ENCODE assay signal across 8 mouse cellular contexts in genomic region chr4:130920951-130921693, GRCm38 (mm10). TPM values are rescaled to one million over a fixed set of nuclear protein-coding genes. Genes with fewer than 3 reads are reported as not detected.
DNase-seq lines count a peak whose midpoint lies in the region; ATAC-seq and TF ChIP-seq lines count a peak whose summit lies in the region.
"Had no signal": no experiment of that assay in that cellular context is flagged by ENCODE, and none has a peak within 500 bp of the region (broad histone marks: within the 10 kb centered on the region; RNA-seq: fewer than 3 reads in every experiment).

No protein-coding gene starts in this region.

- H3K4me2 ChIP-seq in midbrain, embryonic 14.5 days (ENCODE audit: low read length) = no peak overlapping the region
- H3K4me2 ChIP-seq in liver, embryonic 16.5 days (ENCODE audit: low read depth, low read length) = no peak overlapping the region
- H3K4me2 ChIP-seq: hindbrain, embryonic 15.5 days had no signal

- no peak overlapping the region for H3K9ac ChIP-seq in midbrain, embryonic 14.5 days (replicated peaks; ENCODE audit: low read length)
- no peak overlapping the region for H3K9ac ChIP-seq in liver, embryonic 16.5 days (ENCODE audit: low read depth, low read length)
- H3K9ac ChIP-seq: hindbrain, embryonic 15.5 days had no signal

- no peaks in the 10 kb centered on the region for H3K27me3 ChIP-seq in midbrain, embryonic 10.5 days (ENCODE audit: low read depth, poor library complexity, severe bottlenecking)
- no peaks in the 10 kb centered on the region for H3K27me3 ChIP-seq in midbrain, embryonic 14.5 days (ENCODE audit: control insufficient read depth, insufficient read depth, low read length)
- H3K27me3 ChIP-seq in liver, embryonic 16.5 days (ENCODE audit: control insufficient read depth, insufficient read depth, low read depth, low read length) = no peaks in the 10 kb centered on the region
- H3K27me3 ChIP-seq: hindbrain, embryonic 15.5 days had no signal

- TF ChIP-seq POLR2A in bone marrow macrophage, adult 2 months (IDR thresholded peaks at IDR 0.05; ENCODE audit: borderline replicate concordance, low read depth, low read length) = no peak

- no peak for ATAC-seq in midbrain, embryonic 14.5 days (ENCODE audit: low FRiP score, low TSS enrichment)
- ATAC-seq in liver, embryonic 16.5 days (ENCODE audit: low read depth) = peak; percentile 35; the same call in 1 of the 2 replicates

- no peaks in the 10 kb centered on the region for H3K36me3 ChIP-seq in midbrain, embryonic 10.5 days
- no peaks in the 10 kb centered on the region for H3K36me3 ChIP-seq in midbrain, embryonic 14.5 days (ENCODE audit: control insufficient read depth, insufficient read depth, low read length)
- no peaks in the 10 kb centered on the region for H3K36me3 ChIP-seq in liver, embryonic 16.5 days (ENCODE audit: control insufficient read depth, insufficient read depth)
- H3K36me3 ChIP-seq: hindbrain, embryonic 15.5 days had no signal

- TF ChIP-seq CTCF in bone marrow macrophage, adult 2 months (IDR thresholded peaks at IDR 0.05; ENCODE audit: low read depth, low read length) = no peak

- no peaks in the 10 kb centered on the region for H3K9me3 ChIP-seq in midbrain, embryonic 10.5 days (replicated peaks)
- H3K9me3 ChIP-seq in midbrain, embryonic 14.5 days (ENCODE audit: control insufficient read depth, low read length) = no peaks in the 10 kb centered on the region
- H3K9me3 ChIP-seq in liver, embryonic 16.5 days (replicated peaks; ENCODE audit: control insufficient read depth, low read length) = no peaks in the 10 kb centered on the region
- H3K9me3 ChIP-seq: hindbrain, embryonic 15.5 days had no signal

- no peak overlapping the region for H3K4me3 ChIP-seq in midbrain, embryonic 10.5 days
- H3K4me3 ChIP-seq in midbrain, embryonic 14.5 days (replicated peaks; ENCODE audit: low read depth, low read length) = no peak overlapping the region
- H3K4me3 ChIP-seq in bone marrow macrophage, adult 2 months (ENCODE audit: insufficient read depth, low read length) = peak overlapping the region; percentile 50
- no peak overlapping the region for H3K4me3 ChIP-seq in liver, embryonic 16.5 days (ENCODE audit: low read depth, low read length)
- H3K4me3 ChIP-seq: hindbrain, embryonic 15.5 days had no signal

- peak; percentile 27 for DNase-seq in midbrain, embryonic 10.5 days (ENCODE audit: low spot score)
- DNase-seq in midbrain, embryonic 14.5 days = no peak
- DNase-seq in thymus, postnatal 25 days = peak; percentile 80
- DNase-seq in adrenal gland, postnatal 36 days = no peak
- no peak for DNase-seq in adrenal gland, adult (ENCODE audit: inconsistent age in 2 of 2, low spot score in 1 of 2)

- WGBS in midbrain, embryonic 10.5 days = 42% methylated on average over 12 of the region's 12 CpGs
- 30% methylated on average over 12 of the region's 12 CpGs for WGBS in midbrain, embryonic 14.5 days
- 21% methylated on average over 12 of the region's 12 CpGs for WGBS in liver, embryonic 16.5 days (ENCODE audit: insufficient replicate concordance)

- peak overlapping the region; percentile 29 for H3K27ac ChIP-seq in midbrain, embryonic 10.5 days (replicated peaks)
- H3K27ac ChIP-seq in midbrain, embryonic 14.5 days (replicated peaks; ENCODE audit: low read depth, low read length) = no peak overlapping the region
- H3K27ac ChIP-seq in bone marrow macrophage, adult 2 months (ENCODE audit: insufficient read depth, low read depth, low read length) = peak overlapping the region; percentile 89
- H3K27ac ChIP-seq in liver, embryonic 16.5 days (ENCODE audit: low read length) = no peak overlapping the region
- H3K27ac ChIP-seq: hindbrain, embryonic 15.5 days had no signal

- peaks cover 43% of the 10 kb centered on the region for H3K4me1 ChIP-seq in midbrain, embryonic 10.5 days
- peaks cover 8% of the 10 kb centered on the region; the same call in 1 of the 2 replicates for H3K4me1 ChIP-seq in midbrain, embryonic 14.5 days (ENCODE audit: control insufficient read depth, insufficient read depth, low read length)
- peaks cover 54% of the 10 kb centered on the region for H3K4me1 ChIP-seq in bone marrow macrophage, adult 2 months (ENCODE audit: control insufficient read depth, insufficient read depth, low read length)
- peaks cover 3% of the 10 kb centered on the region; the same call in 1 of the 2 replicates for H3K4me1 ChIP-seq in liver, embryonic 16.5 days (ENCODE audit: control insufficient read depth, low read depth, low read length)

RNA-seq across cellular contexts. Expression of gene Laptm5, which starts 8.2 kb away (rescaled TPM):
- 16.7 and 22.9 TPM in 2 replicates for polyA plus RNA-seq in midbrain, embryonic 10.5 days (2016; fragmentation: Nextera tagmentation; extraction: Ambion mirVana)
- 14.3 and 31.7 TPM in 2 replicates for polyA plus RNA-seq in midbrain, embryonic 14.5 days (2014; fragmentation: Nextera tagmentation; extraction: Ambion mirVana)
- 1,649 and 1,910 TPM in 2 replicates for polyA plus RNA-seq in bone marrow macrophage, adult 2 months (2012; ENCODE audit: insufficient read depth, insufficient read length, missing spikeins)
- polyA plus RNA-seq in liver, embryonic 16.5 days (2015; fragmentation: Nextera tagmentation; extraction: Ambion mirVana) = 78.1 and 91.2 TPM in 2 replicates
- total RNA-seq in adrenal gland, postnatal 36 days (2021) = 10 to 100 TPM; 21.7 to 31.3 TPM

RNA-seq across cellular contexts. Expression of gene Matn1, which starts 23.1 kb away (rescaled TPM):
- not detected in 2 replicates for polyA plus RNA-seq in midbrain, embryonic 10.5 days (2016; fragmentation: Nextera tagmentation; extraction: Ambion mirVana)
- not detected in 2 replicates for polyA plus RNA-seq in midbrain, embryonic 14.5 days (2014; fragmentation: Nextera tagmentation; extraction: Ambion mirVana)
- polyA plus RNA-seq in bone marrow macrophage, adult 2 months (2012; ENCODE audit: insufficient read depth, insufficient read length, missing spikeins) = 0.46 TPM in 1 of 2 replicates, not detected in the other
- 0.04 TPM in 1 of 2 replicates, not detected in the other for polyA plus RNA-seq in liver, embryonic 16.5 days (2015; fragmentation: Nextera tagmentation; extraction: Ambion mirVana)
- not detected for total RNA-seq in adrenal gland, postnatal 36 days (2021)

Comparison
In these comparisons a context has a peak if more than half of its experiments do, and no peak if none do; other contexts are left out.
1. DNase-seq: peak in midbrain, embryonic 10.5 days (single experiment) and thymus, postnatal 25 days (single experiment); none in midbrain, embryonic 14.5 days (single experiment), adrenal gland, postnatal 36 days (0 of 2) and adrenal gland, adult (0 of 2).
2. H3K27ac ChIP-seq: peak in midbrain, embryonic 10.5 days (single experiment) and bone marrow macrophage, adult 2 months (single experiment); none in midbrain, embryonic 14.5 days (single experiment) and liver, embryonic 16.5 days (single experiment).
3. RNA of gene Laptm5, which starts 8.2 kb away (polyA plus RNA-seq): 1,649 to 1,910 TPM in bone marrow macrophage, adult 2 months; 78.1 to 91.2 TPM in liver, embryonic 16.5 days, 14.3 to 31.7 TPM in midbrain, embryonic 14.5 days and 16.7 to 22.9 TPM in midbrain, embryonic 10.5 days; every median in the first group is over 10 times any median in the second.